Mouse (Mus musculus): ENCODE data around the gene Rab11fip4. TPM values are rescaled to one million over a fixed set of nuclear protein-coding genes. Genes with fewer than 3 reads are reported as not detected.

Rab11fip4 gene
- polyA plus RNA-seq, 1 experiment, result 12.2 TPM

GRCm38 (mm10) chr11:79589317-79590075 is 1.5 kb upstream of the Rab11fip4 start:
- Histone ChIP-seq H3K36me3 (ENCODE audit: control insufficient read depth, insufficient read depth, low read length) (no peaks in the 10 kb centered on the region), H3K27ac (ENCODE audit: insufficient read depth, low read length) (no peak overlapping the region), H3K4me3 (ENCODE audit: extremely low read depth, insufficient read depth, insufficient read length) (no peak overlapping the region), H3K4me1 (ENCODE audit: control insufficient read depth, insufficient read depth, insufficient read length) (0 out of 2 replicates have a peak, but pooled peaks cover 4% of the 10 kb centered on the region), H3K27me3 (ENCODE audit: control insufficient read depth, insufficient read depth, low read length) (peaks cover 5% of the 10 kb centered on the region)
- no peak for DNase-seq (ENCODE audit: low read depth in 1 of 2, low spot score in 2 of 2)
- TF ChIP-seq CTCF (IDR thresholded peaks at IDR 0.05; ENCODE audit: extremely low read depth, insufficient read depth, insufficient read length, insufficient replicate concordance), result peak; percentile 13; the same call in 1 of the 2 replicates
- no peak for TF ChIP-seq POLR2A (IDR thresholded peaks at IDR 0.05; ENCODE audit: low read depth, low read length)
- 58% methylated on average over 14 of the region's 14 CpGs for WGBS

- no peak for DNase-seq (ENCODE audit: low read depth in 1 of 2, low spot score in 2 of 2)
- TF ChIP-seq POLR2A (IDR thresholded peaks at IDR 0.05; ENCODE audit: low read depth, low read length) (no peak), CTCF (IDR thresholded peaks at IDR 0.05; ENCODE audit: extremely low read depth, insufficient read depth, insufficient read length, insufficient replicate concordance) (no peak)
- 43% methylated on average over 5 of the region's 5 CpGs for WGBS
- H3K4me3 ChIP-seq (ENCODE audit: extremely low read depth, insufficient read depth, insufficient read length), result peak overlapping the region; percentile 26; the same call in 1 of the 2 replicates
- no peaks in the 10 kb centered on the region for H3K36me3 ChIP-seq (ENCODE audit: control insufficient read depth, insufficient read depth, low read length)
- H3K27ac ChIP-seq (ENCODE audit: insufficient read depth, low read length), result no peak overlapping the region
- H3K4me1 ChIP-seq (ENCODE audit: control insufficient read depth, insufficient read depth, insufficient read length), result 0 out of 2 replicates have a peak, but pooled peaks cover 4% of the 10 kb centered on the region
- H3K27me3 ChIP-seq (ENCODE audit: control insufficient read depth, insufficient read depth, low read length), result peaks cover 5% of the 10 kb centered on the region
Measured at GRCm38 (mm10) chr11:79591591-79591975, 571 bp downstream of the Rab11fip4 start.

- Histone ChIP-seq H3K4me1 (ENCODE audit: control insufficient read depth, insufficient read depth, insufficient read length) (0 out of 2 replicates have a peak, but pooled peaks cover 4% of the 10 kb centered on the region), H3K27ac (ENCODE audit: insufficient read depth, low read length) (no peak overlapping the region), H3K36me3 (ENCODE audit: control insufficient read depth, insufficient read depth, low read length) (no peaks in the 10 kb centered on the region), H3K4me3 (ENCODE audit: extremely low read depth, insufficient read depth, insufficient read length) (no peak overlapping the region), H3K27me3 (ENCODE audit: control insufficient read depth, insufficient read depth, low read length) (peaks cover 5% of the 10 kb centered on the region)
- no peak for DNase-seq (ENCODE audit: low read depth in 1 of 2, low spot score in 2 of 2)
- TF ChIP-seq POLR2A (IDR thresholded peaks at IDR 0.05; ENCODE audit: low read depth, low read length) (no peak), CTCF (IDR thresholded peaks at IDR 0.05; ENCODE audit: extremely low read depth, insufficient read depth, insufficient read length, insufficient replicate concordance) (no peak)
- 50% methylated on average over 11 of the region's 11 CpGs for WGBS
Measured at GRCm38 (mm10) chr11:79593495-79593894, 2.5 kb downstream of the Rab11fip4 start.

GRCm38 (mm10) chr11:79610454-79610853 is 19.4 kb downstream of the Rab11fip4 start:
- peaks cover 10% of the 10 kb centered on the region; the same call in 1 of the 2 replicates for H3K4me1 ChIP-seq (ENCODE audit: control insufficient read depth, insufficient read depth, insufficient read length)
- H3K27me3 ChIP-seq (ENCODE audit: control insufficient read depth, insufficient read depth, low read length), result no peaks in the 10 kb centered on the region
- no peak overlapping the region for H3K27ac ChIP-seq (ENCODE audit: insufficient read depth, low read length)
- TF ChIP-seq CTCF (IDR thresholded peaks at IDR 0.05; ENCODE audit: extremely low read depth, insufficient read depth, insufficient read length, insufficient replicate concordance) (no peak), POLR2A (IDR thresholded peaks at IDR 0.05; ENCODE audit: low read depth, low read length) (no peak)
- H3K4me3 ChIP-seq (ENCODE audit: extremely low read depth, insufficient read depth, insufficient read length), result no peak overlapping the region
- H3K36me3 ChIP-seq (ENCODE audit: control insufficient read depth, insufficient read depth, low read length), result no peaks in the 10 kb centered on the region
- DNase-seq (ENCODE audit: low read depth in 1 of 2, low spot score in 2 of 2), result no peak
- 62% methylated on average over 2 of the region's 2 CpGs for WGBS

- WGBS, result 28% methylated on average over 13 of the region's 13 CpGs
- DNase-seq (ENCODE audit: low read depth in 1 of 2, low spot score in 2 of 2), result no peak
- H3K4me1 ChIP-seq (ENCODE audit: control insufficient read depth, insufficient read depth, insufficient read length), result peaks cover 10% of the 10 kb centered on the region; the same call in 1 of the 2 replicates
Measured at GRCm38 (mm10) chr11:79611011-79611666, 20.1 kb downstream of the Rab11fip4 start.

GRCm38 (mm10) chr11:79612046-79612600 is 21.1 kb downstream of the Rab11fip4 start:
- DNase-seq (ENCODE audit: low read depth in 1 of 2, low spot score in 2 of 2), result no peak
- 3% methylated on average over 1 of the region's 1 CpGs for WGBS
- no peak for TF ChIP-seq POLR2A (IDR thresholded peaks at IDR 0.05; ENCODE audit: low read depth, low read length)
- no peak for TF ChIP-seq CTCF (IDR thresholded peaks at IDR 0.05; ENCODE audit: extremely low read depth, insufficient read depth, insufficient read length, insufficient replicate concordance)
- no peaks in the 10 kb centered on the region for H3K36me3 ChIP-seq (ENCODE audit: control insufficient read depth, insufficient read depth, low read length)
- peak overlapping the region; percentile 52 for H3K27ac ChIP-seq (ENCODE audit: insufficient read depth, low read length)
- H3K4me3 ChIP-seq (ENCODE audit: extremely low read depth, insufficient read depth, insufficient read length), result no peak overlapping the region
- peaks cover 10% of the 10 kb centered on the region; the same call in 1 of the 2 replicates for H3K4me1 ChIP-seq (ENCODE audit: control insufficient read depth, insufficient read depth, insufficient read length)
- H3K27me3 ChIP-seq (ENCODE audit: control insufficient read depth, insufficient read depth, low read length), result no peaks in the 10 kb centered on the region

More at GRCm38 (mm10) chr11:79611011-79611666, 20.1 kb downstream of the Rab11fip4 start:
- Histone ChIP-seq H3K4me3 (ENCODE audit: extremely low read depth, insufficient read depth, insufficient read length) (no peak overlapping the region), H3K27ac (ENCODE audit: insufficient read depth, low read length) (no peak overlapping the region), H3K27me3 (ENCODE audit: control insufficient read depth, insufficient read depth, low read length) (no peaks in the 10 kb centered on the region), H3K36me3 (ENCODE audit: control insufficient read depth, insufficient read depth, low read length) (no peaks in the 10 kb centered on the region)
- TF ChIP-seq POLR2A (IDR thresholded peaks at IDR 0.05; ENCODE audit: low read depth, low read length) (no peak), CTCF (IDR thresholded peaks at IDR 0.05; ENCODE audit: extremely low read depth, insufficient read depth, insufficient read length, insufficient replicate concordance) (no peak)
